Mouse (Mus musculus): ENCODE measurements around the gene Rbbp4. TPM values are rescaled to one million over a fixed set of nuclear protein-coding genes. Genes with fewer than 3 reads are reported as not detected.
A peak's percentile ranks its signal among the peaks of the same experiment; 100 is the strongest.

The Rbbp4 gene
- polyA plus RNA-seq, 1 experiment from 2014 or later, result 167 TPM

DNA sequence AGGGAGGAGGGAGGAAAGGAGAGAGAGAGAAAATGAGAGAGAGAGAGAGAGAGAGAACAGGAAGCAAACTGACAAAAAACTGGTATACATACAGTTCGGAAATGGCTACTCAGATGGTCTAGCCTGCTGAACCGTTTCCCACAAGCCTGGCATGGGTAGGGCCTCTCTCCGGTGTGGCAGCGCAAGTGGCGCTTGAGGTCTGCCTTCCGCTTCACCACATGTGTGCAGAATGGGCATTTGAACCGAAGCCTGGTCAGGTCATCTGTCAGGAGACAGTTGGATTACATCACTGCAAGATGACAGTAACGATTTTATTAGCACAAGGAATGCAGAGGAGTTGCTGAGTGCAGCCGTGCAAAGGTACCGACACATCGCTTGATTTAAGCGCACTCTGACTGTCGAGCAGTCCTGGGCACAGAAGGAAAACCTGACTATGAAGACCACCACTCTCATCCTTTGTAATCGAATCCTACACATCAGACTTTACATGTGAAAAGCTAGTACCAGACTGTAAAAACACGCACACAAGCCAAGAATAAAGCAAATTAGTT, 22.5 kb upstream of the Rbbp4 start:
- H3K27me3 ChIP-seq (ENCODE audit: insufficient read depth, low read length), result no peaks in the 10 kb centered on the region
- H3K4me2 ChIP-seq (ENCODE audit: low read depth, low read length), result no peak overlapping the region
- DNase-seq (no peak), ATAC-seq (no peak)
- no peaks in the 10 kb centered on the region for H3K9me3 ChIP-seq (ENCODE audit: low read length)
- WGBS (ENCODE audit: insufficient replicate concordance), result 76% methylated on average over 15 of the region's 15 CpGs
- TF ChIP-seq CTCF (IDR thresholded peaks at IDR 0.05; ENCODE audit: low read depth), result no peak
- TF ChIP-seq EP300 (IDR thresholded peaks at IDR 0.05; ENCODE audit: low read depth), result no peak
- no peak overlapping the region for H3K27ac ChIP-seq (ENCODE audit: low read depth)
- 0 out of 2 replicates have a peak, but pooled peaks cover 6% of the 10 kb centered on the region for H3K36me3 ChIP-seq (replicated peaks; ENCODE audit: insufficient read depth, low read length)
- no peaks in the 10 kb centered on the region for H3K4me1 ChIP-seq (ENCODE audit: insufficient read depth)
- no peak overlapping the region for H3K4me3 ChIP-seq (ENCODE audit: low read depth, low read length)
- H3K9ac ChIP-seq (replicated peaks), result no peak overlapping the region

DNA sequence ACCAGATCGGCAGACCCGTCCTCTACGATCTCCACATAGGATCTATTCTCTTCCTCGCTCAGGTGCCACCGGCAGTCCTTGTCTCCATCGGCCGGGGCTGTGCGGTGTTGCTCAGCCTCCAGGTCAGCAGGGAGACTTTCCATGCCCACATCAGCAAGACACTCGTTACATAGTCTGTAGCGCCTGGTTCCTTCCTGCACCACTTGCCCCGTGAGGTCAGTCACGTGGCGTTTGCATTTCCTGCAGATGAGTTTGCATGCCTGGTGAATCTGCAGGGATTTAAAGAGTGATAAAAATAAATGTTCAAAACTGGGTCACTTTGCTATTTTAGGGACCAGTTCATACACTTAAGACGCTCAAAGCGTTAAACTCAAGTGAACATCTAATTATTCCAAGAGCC, 19.1 kb upstream of the Rbbp4 start:
- H3K4me1 ChIP-seq (ENCODE audit: insufficient read depth), result no peaks in the 10 kb centered on the region
- TF ChIP-seq CTCF (IDR thresholded peaks at IDR 0.05; ENCODE audit: low read depth) (no peak), EP300 (IDR thresholded peaks at IDR 0.05; ENCODE audit: low read depth) (no peak)
- no peaks in the 10 kb centered on the region for H3K27me3 ChIP-seq (ENCODE audit: insufficient read depth, low read length)
- no peak overlapping the region for H3K9ac ChIP-seq (replicated peaks)
- H3K4me2 ChIP-seq (ENCODE audit: low read depth, low read length), result no peak overlapping the region
- H3K36me3 ChIP-seq (replicated peaks; ENCODE audit: insufficient read depth, low read length), result 0 out of 2 replicates have a peak, but pooled peaks cover 3% of the 10 kb centered on the region
- 64% methylated on average over 15 of the region's 15 CpGs for WGBS (ENCODE audit: insufficient replicate concordance)
- H3K9me3 ChIP-seq (ENCODE audit: low read length), result no peaks in the 10 kb centered on the region
- H3K4me3 ChIP-seq (ENCODE audit: low read depth, low read length), result no peak overlapping the region
- DNase-seq (no peak), ATAC-seq (no peak)
- H3K27ac ChIP-seq (ENCODE audit: low read depth), result no peak overlapping the region

DNA sequence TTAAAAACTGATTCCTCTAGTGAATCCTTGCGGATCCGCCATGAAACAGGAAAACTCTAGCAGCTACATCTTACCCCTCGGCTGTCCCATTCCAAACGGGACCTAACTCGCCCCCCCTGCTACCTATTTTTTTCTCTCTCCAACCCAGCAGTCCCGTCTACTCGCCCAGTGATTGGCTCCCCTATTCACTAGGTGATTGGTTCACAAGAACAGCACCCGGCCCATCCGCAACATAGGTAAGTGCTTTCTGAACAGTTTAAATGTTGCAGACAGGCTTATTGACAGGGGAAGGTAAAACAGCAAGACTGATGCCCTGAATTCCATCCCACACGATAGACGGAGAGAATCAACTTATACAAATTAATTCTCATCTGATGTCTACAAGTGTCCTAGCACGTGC, 18.0 kb upstream of the Rbbp4 start:
- Histone ChIP-seq H3K9me3 (ENCODE audit: low read length) (no peaks in the 10 kb centered on the region), H3K4me2 (ENCODE audit: low read depth, low read length) (no peak overlapping the region), H3K27ac (ENCODE audit: low read depth) (no peak overlapping the region), H3K4me3 (ENCODE audit: low read depth, low read length) (no peak overlapping the region), H3K27me3 (ENCODE audit: insufficient read depth, low read length) (no peaks in the 10 kb centered on the region), H3K4me1 (ENCODE audit: insufficient read depth) (no peaks in the 10 kb centered on the region), H3K9ac (replicated peaks) (no peak overlapping the region), H3K36me3 (replicated peaks; ENCODE audit: insufficient read depth, low read length) (0 out of 2 replicates have a peak, but pooled peaks cover 3% of the 10 kb centered on the region)
- ATAC-seq (no peak), DNase-seq (no peak)
- WGBS (ENCODE audit: insufficient replicate concordance), result 89% methylated on average over 12 of the region's 12 CpGs
- TF ChIP-seq EP300 (IDR thresholded peaks at IDR 0.05; ENCODE audit: low read depth) (no peak), CTCF (IDR thresholded peaks at IDR 0.05; ENCODE audit: low read depth) (no peak)

DNA sequence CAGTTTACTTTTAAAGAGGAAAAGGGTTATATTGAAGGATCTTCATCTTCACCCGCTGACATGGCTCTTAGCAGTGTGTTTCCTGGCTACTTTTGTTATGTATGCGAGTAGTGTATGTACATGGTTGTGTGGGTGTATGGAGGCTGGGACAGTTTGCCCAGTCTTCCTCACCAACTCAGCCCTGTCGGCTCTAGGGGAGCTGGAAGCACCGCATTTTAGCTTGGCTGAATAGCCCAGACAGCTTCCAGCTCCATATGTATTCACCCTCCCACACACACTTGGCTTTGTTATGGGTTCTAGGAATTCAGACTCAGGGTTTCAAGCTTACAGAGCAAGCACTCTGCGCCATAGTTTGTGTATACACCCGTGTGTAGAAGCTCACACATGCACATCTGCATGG, 15.9 kb upstream of the Rbbp4 start:
- Histone ChIP-seq H3K4me2 (ENCODE audit: low read depth, low read length) (no peak overlapping the region), H3K9me3 (ENCODE audit: low read length) (no peaks in the 10 kb centered on the region), H3K27ac (ENCODE audit: low read depth) (no peak overlapping the region), H3K36me3 (replicated peaks; ENCODE audit: insufficient read depth, low read length) (0 out of 2 replicates have a peak, but pooled peaks cover 3% of the 10 kb centered on the region), H3K27me3 (ENCODE audit: insufficient read depth, low read length) (no peaks in the 10 kb centered on the region), H3K9ac (replicated peaks) (no peak overlapping the region), H3K4me3 (ENCODE audit: low read depth, low read length) (no peak overlapping the region), H3K4me1 (ENCODE audit: insufficient read depth) (no peaks in the 10 kb centered on the region)
- TF ChIP-seq CTCF (IDR thresholded peaks at IDR 0.05; ENCODE audit: low read depth), result no peak
- TF ChIP-seq EP300 (IDR thresholded peaks at IDR 0.05; ENCODE audit: low read depth), result no peak
- no peak for DNase-seq
- WGBS (ENCODE audit: insufficient replicate concordance), result 76% methylated on average over 6 of the region's 6 CpGs
- no peak for ATAC-seq

DNA sequence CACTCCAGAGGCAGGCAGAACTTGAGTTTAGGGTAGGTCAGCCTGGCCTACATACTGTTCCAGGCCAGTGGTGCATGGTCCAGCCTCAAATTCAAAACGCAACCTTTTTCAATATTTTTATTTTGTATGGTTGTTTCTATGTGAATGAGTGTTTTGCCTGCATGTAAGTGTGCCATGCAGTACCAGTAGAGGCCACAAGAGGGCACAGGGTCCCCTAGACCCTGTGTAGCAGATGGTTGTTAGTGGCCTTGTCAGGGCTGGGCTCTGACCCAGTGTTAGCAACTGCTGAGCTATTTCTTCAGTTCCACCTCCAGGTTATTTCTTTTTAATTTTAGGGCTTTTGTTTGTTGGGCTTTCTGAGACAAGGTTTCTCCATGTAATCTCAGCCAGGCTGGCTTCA, 15.5 kb upstream of the Rbbp4 start:
- DNase-seq, result peak; percentile 88
- WGBS (ENCODE audit: insufficient replicate concordance), result 7% methylated on average over 1 of the region's 1 CpGs
- no peak overlapping the region for H3K4me2 ChIP-seq (ENCODE audit: low read depth, low read length)

DNA sequence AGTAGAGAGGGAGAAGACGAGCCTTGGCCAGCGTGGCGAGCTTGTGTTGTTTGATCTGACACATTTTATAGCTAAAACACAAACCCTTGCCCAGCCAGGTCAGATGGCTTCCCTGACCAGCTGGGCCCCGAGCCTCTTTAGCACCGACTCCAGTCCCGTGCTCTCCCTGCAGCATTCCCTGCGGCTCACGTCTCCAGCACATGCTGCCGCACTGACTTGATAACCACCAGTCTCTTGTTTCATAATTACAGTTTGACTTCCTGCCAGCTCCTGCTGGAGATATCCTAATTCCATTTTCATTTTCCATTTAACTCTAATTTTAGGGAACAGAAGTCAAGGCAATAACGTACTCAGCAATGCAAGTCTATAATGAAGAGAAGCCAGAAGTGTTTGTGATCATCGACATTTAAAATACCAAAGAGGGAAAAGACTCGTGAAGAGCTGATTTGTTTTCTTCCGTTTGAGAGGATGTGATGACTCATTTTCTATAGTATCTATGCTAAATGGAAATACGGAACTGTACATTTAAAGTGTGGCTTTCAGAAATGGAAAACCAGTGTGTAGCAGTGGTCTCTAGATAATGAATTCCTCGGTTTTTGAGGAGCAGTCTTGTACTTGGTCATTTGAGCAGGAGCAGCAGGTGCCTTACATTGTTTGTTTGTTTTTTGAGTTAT, 11.4 kb upstream of the Rbbp4 start:
- 79% methylated on average over 15 of the region's 15 CpGs for WGBS (ENCODE audit: insufficient replicate concordance)
- H3K4me2 ChIP-seq (ENCODE audit: low read depth, low read length), result no peak overlapping the region
- no peaks in the 10 kb centered on the region for H3K27me3 ChIP-seq (ENCODE audit: insufficient read depth, low read length)
- H3K9ac ChIP-seq (replicated peaks), result no peak overlapping the region
- no peaks in the 10 kb centered on the region for H3K4me1 ChIP-seq (ENCODE audit: insufficient read depth)
- no peak overlapping the region for H3K4me3 ChIP-seq (ENCODE audit: low read depth, low read length)
- ATAC-seq (no peak), DNase-seq (no peak)
- TF ChIP-seq EP300 (IDR thresholded peaks at IDR 0.05; ENCODE audit: low read depth) (no peak), CTCF (IDR thresholded peaks at IDR 0.05; ENCODE audit: low read depth) (no peak)
- peaks cover 24% of the 10 kb centered on the region for H3K36me3 ChIP-seq (replicated peaks; ENCODE audit: insufficient read depth, low read length)
- H3K9me3 ChIP-seq (ENCODE audit: low read length), result no peaks in the 10 kb centered on the region
- no peak overlapping the region for H3K27ac ChIP-seq (ENCODE audit: low read depth)

More for the DNA sequence above, 15.5 kb upstream of the Rbbp4 start:
- ATAC-seq, result peak; percentile 57
- H3K9ac ChIP-seq (replicated peaks), result no peak overlapping the region
- no peaks in the 10 kb centered on the region for H3K4me1 ChIP-seq (ENCODE audit: insufficient read depth)
- no peaks in the 10 kb centered on the region for H3K27me3 ChIP-seq (ENCODE audit: insufficient read depth, low read length)
- no peak overlapping the region for H3K27ac ChIP-seq (ENCODE audit: low read depth)
- H3K4me3 ChIP-seq (ENCODE audit: low read depth, low read length), result no peak overlapping the region
- TF ChIP-seq CTCF (IDR thresholded peaks at IDR 0.05; ENCODE audit: low read depth), result peak; percentile 97
- no peak for TF ChIP-seq EP300 (IDR thresholded peaks at IDR 0.05; ENCODE audit: low read depth)
- H3K9me3 ChIP-seq (ENCODE audit: low read length), result no peaks in the 10 kb centered on the region
- peaks cover 5% of the 10 kb centered on the region; the same call in 1 of the 2 replicates for H3K36me3 ChIP-seq (replicated peaks; ENCODE audit: insufficient read depth, low read length)

Measured in liver, postnatal 0 days (tissue).